Comparison of ENCODE assay signal across 8 mouse cellular contexts in the genomic region with DNA sequence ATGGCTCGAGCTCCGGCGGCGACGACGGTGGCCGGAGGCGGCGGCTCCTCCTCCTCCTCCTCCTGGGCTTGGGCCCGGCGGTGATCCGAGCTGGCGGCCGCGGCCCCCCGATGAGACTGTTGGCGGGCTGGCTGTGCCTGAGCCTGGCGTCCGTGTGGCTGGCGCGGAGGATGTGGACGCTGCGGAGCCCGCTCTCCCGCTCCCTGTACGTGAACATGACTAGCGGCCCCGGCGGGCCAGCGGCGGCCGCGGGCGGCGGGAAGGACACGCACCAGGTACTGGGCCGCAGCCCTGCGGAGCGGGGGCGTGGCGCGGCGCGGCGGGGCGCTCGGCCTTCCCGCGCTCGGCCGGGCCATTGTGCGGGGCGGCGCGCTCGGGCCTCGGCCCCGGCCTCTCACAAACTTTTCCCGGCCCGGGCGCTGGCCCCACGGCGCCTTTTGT. TPM values are rescaled to one million over a fixed set of nuclear protein-coding genes. Genes with fewer than 3 reads are reported as not detected.
DNase-seq lines count a peak whose midpoint lies in the region; ATAC-seq lines count a peak whose summit lies in the region.

No protein-coding gene starts in this region.

- peak overlapping the region; percentile 76 for H3K4me2 ChIP-seq in neural tube, embryonic 11.5 days (ENCODE audit: low read depth)
- peak overlapping the region; percentile 61 for H3K4me2 ChIP-seq in embryonic facial prominence, embryonic 15.5 days (replicated peaks)
- H3K4me2 ChIP-seq in intestine, embryonic 15.5 days (replicated peaks): peak overlapping the region; percentile 53

- peak overlapping the region; percentile 95 for H3K4me3 ChIP-seq in neural tube, embryonic 11.5 days (ENCODE audit: low read depth, low read length)
- peak overlapping the region; percentile 85 for H3K4me3 ChIP-seq in embryonic facial prominence, embryonic 15.5 days (replicated peaks)
- peak overlapping the region; percentile 98 for H3K4me3 ChIP-seq in intestine, embryonic 15.5 days (replicated peaks)

- peak overlapping the region; percentile 99 for H3K9ac ChIP-seq in neural tube, embryonic 11.5 days (ENCODE audit: low read length)
- peak overlapping the region; percentile 95 for H3K9ac ChIP-seq in embryonic facial prominence, embryonic 15.5 days
- H3K9ac ChIP-seq in intestine, embryonic 15.5 days: peak overlapping the region; percentile 99

- peaks cover 8% of the 10 kb centered on the region for H3K4me1 ChIP-seq in neural tube, embryonic 11.5 days (ENCODE audit: control insufficient read depth, insufficient read depth, low read length)
- H3K4me1 ChIP-seq in embryonic facial prominence, embryonic 15.5 days: peaks cover 14% of the 10 kb centered on the region
- peaks cover 15% of the 10 kb centered on the region; the same call in 1 of the 2 replicates for H3K4me1 ChIP-seq in intestine, embryonic 15.5 days (replicated peaks)

- no peak for DNase-seq in cerebellum, adult 11 months
- DNase-seq in neural tube, embryonic 11.5 days (ENCODE audit: low spot score): peak; percentile 76
- no peak for DNase-seq in neural tube, embryonic 10.5 days (ENCODE audit: extremely low spot score, low spot score)
- DNase-seq in Muller cell, postnatal 12 days (ENCODE audit: inconsistent ontology term): no peak

- H3K36me3 ChIP-seq in neural tube, embryonic 11.5 days (ENCODE audit: control insufficient read depth, insufficient read depth, low read length): no peaks in the 10 kb centered on the region
- H3K36me3 ChIP-seq in embryonic facial prominence, embryonic 15.5 days: no peaks in the 10 kb centered on the region
- H3K36me3 ChIP-seq in intestine, embryonic 15.5 days: no peaks in the 10 kb centered on the region

- H3K27me3 ChIP-seq in neural tube, embryonic 11.5 days (ENCODE audit: control insufficient read depth, insufficient read depth, low read length): no peaks in the 10 kb centered on the region
- peaks cover 6% of the 10 kb centered on the region; the same call in 1 of the 2 replicates for H3K27me3 ChIP-seq in embryonic facial prominence, embryonic 15.5 days
- no peaks in the 10 kb centered on the region for H3K27me3 ChIP-seq in intestine, embryonic 15.5 days (replicated peaks)

- ATAC-seq in cerebellum, adult (ENCODE audit: insufficient number of reproducible peaks, low FRiP score, low TSS enrichment): peak; percentile 74
- peak; percentile 77 for ATAC-seq in neural tube, embryonic 11.5 days (ENCODE audit: insufficient read depth, low FRiP score, low TSS enrichment)
- ATAC-seq in embryonic facial prominence, embryonic 15.5 days (ENCODE audit: insufficient number of reproducible peaks, low FRiP score, low TSS enrichment, low read depth): peak; percentile 73
- peak; percentile 84 for ATAC-seq in intestine, embryonic 15.5 days
- ATAC-seq in megakaryocyte progenitor cell, adult 5-6 weeks (replicated peaks; ENCODE audit: poor library complexity): peak; percentile 14

- WGBS in neural tube, embryonic 11.5 days: under 1% methylated on average over 42 of the region's 63 CpGs
- under 1% methylated on average over 46 of the region's 63 CpGs for WGBS in embryonic facial prominence, embryonic 15.5 days
- WGBS in intestine, embryonic 15.5 days: under 1% methylated on average over 62 of the region's 63 CpGs

- no peaks in the 10 kb centered on the region for H3K9me3 ChIP-seq in neural tube, embryonic 11.5 days (ENCODE audit: control insufficient read depth, low read length)
- H3K9me3 ChIP-seq in embryonic facial prominence, embryonic 15.5 days (replicated peaks): no peaks in the 10 kb centered on the region
- no peaks in the 10 kb centered on the region for H3K9me3 ChIP-seq in intestine, embryonic 15.5 days

- peak overlapping the region; percentile 97 for H3K27ac ChIP-seq in neural tube, embryonic 11.5 days (ENCODE audit: low read depth, low read length)
- peak overlapping the region; percentile 93 for H3K27ac ChIP-seq in embryonic facial prominence, embryonic 15.5 days (replicated peaks)
- H3K27ac ChIP-seq in intestine, embryonic 15.5 days: peak overlapping the region; percentile 97

RNA-seq across cellular contexts. Expression of gene Mettl9, which starts 0.5 kb away (rescaled TPM):
- polyA plus RNA-seq in neural tube, embryonic 11.5 days (2014; fragmentation: Nextera tagmentation; extraction: Ambion mirVana): 233 and 246 TPM in 2 replicates
- 133 and 136 TPM in 2 replicates for polyA plus RNA-seq in embryonic facial prominence, embryonic 15.5 days (2015; fragmentation: Nextera tagmentation; extraction: Ambion mirVana)
- polyA plus RNA-seq in intestine, embryonic 15.5 days (2015; fragmentation: Nextera tagmentation; extraction: Ambion mirVana): 145 and 158 TPM in 2 replicates
- 96.6 and 111 TPM in 2 replicates for total RNA-seq in megakaryocyte progenitor cell, adult 5-6 weeks (2015)
- total RNA-seq in megakaryocyte progenitor cell, adult 5-6 weeks (2017): 86.0 and 86.6 TPM in 2 replicates

RNA-seq across cellular contexts. Expression of gene Igsf6, which starts 39.7 kb away (rescaled TPM):
- polyA plus RNA-seq in neural tube, embryonic 11.5 days (2014; fragmentation: Nextera tagmentation; extraction: Ambion mirVana): 1.2 and 1.3 TPM in 2 replicates
- polyA plus RNA-seq in embryonic facial prominence, embryonic 15.5 days (2015; fragmentation: Nextera tagmentation; extraction: Ambion mirVana): 3.0 and 3.1 TPM in 2 replicates
- 3.0 TPM in 2 replicates for polyA plus RNA-seq in intestine, embryonic 15.5 days (2015; fragmentation: Nextera tagmentation; extraction: Ambion mirVana)
- total RNA-seq in megakaryocyte progenitor cell, adult 5-6 weeks (2015): 415 and 476 TPM in 2 replicates
- total RNA-seq in megakaryocyte progenitor cell, adult 5-6 weeks (2017): 342 and 360 TPM in 2 replicates

RNA-seq across cellular contexts. Expression of gene Otoa, which starts 46.7 kb away (rescaled TPM):
- 0.23 TPM in 1 of 2 replicates, not detected in the other for polyA plus RNA-seq in neural tube, embryonic 11.5 days (2014; fragmentation: Nextera tagmentation; extraction: Ambion mirVana)
- polyA plus RNA-seq in embryonic facial prominence, embryonic 15.5 days (2015; fragmentation: Nextera tagmentation; extraction: Ambion mirVana): 0.61 and 0.75 TPM in 2 replicates
- 0.18 and 0.20 TPM in 2 replicates for polyA plus RNA-seq in intestine, embryonic 15.5 days (2015; fragmentation: Nextera tagmentation; extraction: Ambion mirVana)
- 0.05 and 0.07 TPM in 2 replicates for total RNA-seq in megakaryocyte progenitor cell, adult 5-6 weeks (2015)
- total RNA-seq in megakaryocyte progenitor cell, adult 5-6 weeks (2017): 0.12 and 0.20 TPM in 2 replicates

RNA-seq across cellular contexts. Expression of gene Mfsd13b, which starts 52.4 kb away (rescaled TPM):
- polyA plus RNA-seq in neural tube, embryonic 11.5 days (2014; fragmentation: Nextera tagmentation; extraction: Ambion mirVana): 0.15 TPM in 1 of 2 replicates, not detected in the other
- polyA plus RNA-seq in embryonic facial prominence, embryonic 15.5 days (2015; fragmentation: Nextera tagmentation; extraction: Ambion mirVana): 0.17 TPM in 1 of 2 replicates, not detected in the other
- 0.15 and 0.60 TPM in 2 replicates for polyA plus RNA-seq in intestine, embryonic 15.5 days (2015; fragmentation: Nextera tagmentation; extraction: Ambion mirVana)
- total RNA-seq in megakaryocyte progenitor cell, adult 5-6 weeks (2015): not detected in 2 replicates
- total RNA-seq in megakaryocyte progenitor cell, adult 5-6 weeks (2017): 0.20 TPM in 1 of 2 replicates, not detected in the other

RNA-seq across cellular contexts. Expression of gene Cdr2, which starts 52.6 kb away (rescaled TPM):
- polyA plus RNA-seq in neural tube, embryonic 11.5 days (2014; fragmentation: Nextera tagmentation; extraction: Ambion mirVana): 17.4 and 17.9 TPM in 2 replicates
- 11.3 and 14.1 TPM in 2 replicates for polyA plus RNA-seq in embryonic facial prominence, embryonic 15.5 days (2015; fragmentation: Nextera tagmentation; extraction: Ambion mirVana)
- 13.1 and 15.7 TPM in 2 replicates for polyA plus RNA-seq in intestine, embryonic 15.5 days (2015; fragmentation: Nextera tagmentation; extraction: Ambion mirVana)
- 2.9 and 4.3 TPM in 2 replicates for total RNA-seq in megakaryocyte progenitor cell, adult 5-6 weeks (2015)
- total RNA-seq in megakaryocyte progenitor cell, adult 5-6 weeks (2017): 4.7 and 7.1 TPM in 2 replicates

Comparison
In these comparisons a context has a peak if more than half of its experiments do, and no peak if none do; other contexts are left out.
1. ATAC-seq: peak in every context shown above with its lines; median percentile 84 in intestine, embryonic 15.5 days; 77 in neural tube, embryonic 11.5 days; 74 in cerebellum, adult; 73 in embryonic facial prominence, embryonic 15.5 days; 14 in megakaryocyte progenitor cell, adult 5-6 weeks.